Mouse (Mus musculus) ovary, adult 18-20 months (tissue): Measurements from ENCODE around the gene Bmf.
A peak's percentile ranks its signal among the peaks of the same experiment; 100 is the strongest.

Experiments
- DNase-seq: peaks from one replicate; pipeline ENCODE4 v3.0.0; 2022; ENCODE audit warnings: low spot score, mixed read lengths

Gene Bmf

DNA sequence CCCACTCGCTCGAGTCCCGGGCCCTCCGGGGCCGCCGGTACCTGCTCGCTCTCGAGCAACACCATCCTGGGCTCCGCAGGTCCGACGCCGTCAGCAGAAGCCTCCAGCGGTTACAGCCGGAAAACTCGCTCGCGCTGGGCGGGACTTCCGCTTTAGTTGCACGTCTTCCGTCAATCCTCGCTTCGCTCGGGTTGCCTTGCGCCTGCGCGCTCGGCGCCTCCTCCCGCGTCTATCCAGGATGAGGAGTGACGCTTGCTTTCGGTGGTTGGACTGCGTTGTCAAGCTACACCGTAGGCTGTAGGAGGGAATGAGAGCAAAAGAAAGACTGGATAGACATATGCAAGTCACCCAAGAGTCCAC is 70.0 kb downstream of the Bmf start, which contains the start of gene Srp14:
Srp14 (minus strand) TSS at position 162 of the 360 bp plus-strand sequence.
- DNase-seq = peak; percentile 87

DNA sequence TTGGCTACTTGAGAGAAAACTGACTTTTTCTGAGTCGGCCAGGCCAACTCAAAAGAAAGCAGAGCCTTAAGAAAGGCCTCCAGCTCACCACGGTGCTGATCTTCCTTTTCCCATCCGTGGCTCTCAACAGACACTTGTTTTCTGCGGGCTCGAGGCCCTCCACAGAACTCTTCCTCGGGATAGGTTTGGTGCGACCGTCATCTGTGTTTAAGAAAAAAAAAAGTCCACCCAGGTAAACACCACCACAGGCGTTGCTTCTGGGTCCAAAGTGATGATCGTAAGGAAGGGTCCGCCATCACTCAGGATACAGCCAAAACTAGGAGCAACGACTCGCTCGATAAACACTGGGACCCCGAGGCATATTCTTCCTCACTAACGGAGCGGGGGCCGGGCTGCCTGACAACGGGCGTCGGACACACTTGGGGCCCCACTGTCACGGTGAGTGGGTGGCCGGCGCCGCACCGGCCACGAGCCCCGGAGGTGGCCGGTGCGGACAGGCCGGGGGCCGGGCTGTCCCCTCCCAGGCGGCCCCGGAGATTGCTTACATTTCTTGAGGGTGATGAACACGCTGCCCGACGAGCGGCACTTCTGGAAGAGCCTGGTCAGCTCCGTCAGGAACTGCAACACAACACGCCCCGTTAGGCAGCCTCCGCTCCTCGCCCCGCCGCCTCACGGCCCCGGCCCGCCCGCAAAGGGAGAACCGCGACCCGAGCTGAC is 70.5 kb downstream of the Bmf start:
- DNase-seq = no peak
